Mouse (Mus musculus): Measurements from ENCODE around the gene Gnmt.

Gnmt gene

DNA sequence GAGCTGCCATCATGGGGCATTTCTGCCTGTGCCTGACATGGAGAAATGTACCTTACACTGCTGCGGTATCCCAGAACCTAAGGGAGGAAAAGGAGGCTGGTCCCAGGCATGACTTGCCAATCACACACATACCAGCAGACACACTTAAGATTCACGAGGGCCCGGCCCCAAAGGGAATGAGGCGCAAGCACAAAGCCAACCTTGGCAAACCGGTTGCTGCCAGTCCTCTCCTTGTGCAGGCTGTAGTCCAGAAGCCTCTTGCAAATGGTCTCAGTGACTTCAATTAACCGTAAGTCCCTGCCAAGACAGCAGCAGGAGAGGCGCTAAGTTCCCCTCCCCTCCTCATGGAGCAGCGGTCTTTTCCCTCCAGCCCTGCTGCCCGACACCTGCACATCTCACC, 14.0 kb upstream of the Gnmt start:
- no peak for DNase-seq (ENCODE audit: low read depth, low spot score)

DNA sequence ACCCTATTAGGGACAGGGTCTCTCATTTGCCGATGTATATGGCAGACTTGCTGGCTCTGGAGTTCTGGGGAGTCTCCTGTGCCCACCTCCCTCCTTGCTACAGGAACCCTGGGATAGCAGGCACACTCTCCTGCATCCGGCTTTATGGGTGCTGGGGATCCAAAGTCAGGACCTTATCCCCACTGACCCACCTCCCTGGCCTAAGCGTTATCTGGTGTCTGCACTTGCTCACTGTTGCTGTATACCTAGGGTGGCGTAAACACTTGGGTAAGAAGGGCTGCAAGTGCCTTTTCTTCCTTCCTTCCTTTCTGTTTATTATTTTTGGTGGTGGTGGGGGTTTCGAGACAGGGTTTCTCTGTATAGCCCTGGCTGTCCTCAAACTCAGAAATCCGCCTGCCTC, 12.3 kb upstream of the Gnmt start:
- DNase-seq (ENCODE audit: low read depth, low spot score), result no peak

DNA sequence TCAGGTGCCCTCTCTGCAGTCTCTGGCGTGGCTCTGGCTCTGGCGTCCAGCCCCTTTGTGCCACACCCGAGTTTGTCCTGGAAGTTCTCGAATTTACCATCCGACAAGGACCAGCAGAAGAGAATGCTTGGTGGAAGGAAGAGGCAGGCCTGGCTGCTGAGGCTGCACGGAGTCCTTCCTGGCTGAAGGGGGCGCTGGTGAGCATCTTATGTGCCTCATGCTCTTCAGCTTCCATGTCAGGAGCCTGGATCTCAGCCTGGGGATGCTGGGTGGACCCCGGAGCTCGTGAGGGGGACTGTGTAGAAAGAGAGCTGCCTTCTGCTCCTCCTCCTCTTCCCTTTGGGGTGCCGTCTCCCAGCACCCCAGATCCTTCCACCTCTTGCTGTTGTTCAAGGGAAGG, 7.2 kb upstream of the Gnmt start:
- DNase-seq (ENCODE audit: low read depth, low spot score), result no peak

DNA sequence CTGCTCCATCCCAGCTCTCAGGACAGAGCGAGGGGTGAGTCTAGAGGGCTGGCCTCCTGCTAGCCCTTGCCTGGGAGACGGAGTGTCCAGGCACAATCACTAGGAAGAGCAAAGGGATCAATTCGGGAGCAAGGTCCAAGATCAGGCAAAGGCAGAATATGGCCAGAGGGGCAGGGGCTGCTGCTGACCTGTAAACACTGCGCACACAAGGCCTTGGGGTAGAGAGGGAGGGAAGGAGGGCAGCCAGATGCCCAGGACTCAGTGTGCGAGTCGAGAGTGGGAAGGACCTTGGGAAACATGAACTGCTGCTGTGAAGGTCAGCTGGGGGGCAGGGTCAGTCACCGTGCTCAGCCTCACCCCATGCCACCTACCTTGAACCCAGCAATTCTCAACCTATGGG, 6.3 kb upstream of the Gnmt start:
- DNase-seq (ENCODE audit: low read depth, low spot score), result no peak

DNA sequence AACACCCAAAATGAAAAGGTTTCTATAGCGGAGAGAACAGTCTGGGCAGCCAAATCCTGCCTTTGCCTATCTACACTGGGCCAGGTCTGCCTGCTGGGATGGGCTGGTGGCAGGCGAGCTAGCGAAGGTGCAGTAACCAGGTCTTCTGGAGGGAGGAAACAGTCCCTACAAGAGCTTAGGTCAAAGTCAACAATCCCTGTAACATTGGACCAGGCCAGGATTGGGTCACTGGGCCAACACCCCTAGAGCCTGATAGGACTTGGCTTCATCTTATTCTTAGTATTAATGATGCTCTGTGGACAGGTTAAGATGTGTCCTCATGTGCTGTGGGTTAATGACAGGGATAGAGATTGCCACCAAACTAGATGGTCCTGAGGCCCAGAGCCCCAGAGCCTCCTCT, 5.1 kb upstream of the Gnmt start:
- no peak for DNase-seq (ENCODE audit: low read depth, low spot score)

DNA sequence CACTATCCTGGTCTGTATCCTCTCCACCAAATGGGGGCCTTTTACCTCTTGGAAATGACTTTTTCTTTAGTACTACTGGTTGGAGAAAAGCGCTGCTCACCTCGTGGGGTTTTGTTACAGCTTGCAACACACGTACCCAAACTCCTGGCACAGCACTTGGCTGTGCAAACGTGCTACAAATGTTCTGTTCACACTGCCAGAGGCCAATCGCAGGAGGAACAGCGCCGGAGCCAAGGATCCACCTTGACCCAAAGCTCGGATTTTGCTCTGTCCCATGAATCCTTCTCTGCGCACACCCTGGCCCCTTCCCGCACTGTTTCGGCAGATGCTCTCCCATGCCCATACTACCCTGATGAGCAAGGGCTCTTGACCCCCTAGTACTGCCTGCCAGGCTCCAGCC, 472 bp downstream of the Gnmt start:
- no peak for DNase-seq (ENCODE audit: low read depth, low spot score)

DNA sequence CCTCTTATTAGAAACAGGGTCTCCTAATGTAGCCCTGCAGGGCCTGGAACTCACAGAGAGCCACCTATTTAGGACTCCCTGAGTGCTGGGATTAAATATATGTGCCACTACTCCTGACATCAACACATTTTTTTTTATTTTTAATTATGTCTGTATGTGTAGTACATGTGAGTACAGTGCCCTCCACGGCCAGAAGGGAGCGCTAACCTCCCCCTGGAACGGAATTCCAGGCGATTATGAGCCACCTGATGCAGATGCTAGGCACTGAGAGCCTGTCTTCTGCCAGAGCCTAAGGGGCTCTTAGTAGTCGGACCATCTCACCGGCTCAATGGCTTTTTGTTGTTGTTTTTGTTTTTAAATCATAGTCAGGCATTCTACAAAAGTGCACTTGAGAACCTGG, 947 bp downstream of the Gnmt start:
- DNase-seq (ENCODE audit: low read depth, low spot score), result no peak

DNA sequence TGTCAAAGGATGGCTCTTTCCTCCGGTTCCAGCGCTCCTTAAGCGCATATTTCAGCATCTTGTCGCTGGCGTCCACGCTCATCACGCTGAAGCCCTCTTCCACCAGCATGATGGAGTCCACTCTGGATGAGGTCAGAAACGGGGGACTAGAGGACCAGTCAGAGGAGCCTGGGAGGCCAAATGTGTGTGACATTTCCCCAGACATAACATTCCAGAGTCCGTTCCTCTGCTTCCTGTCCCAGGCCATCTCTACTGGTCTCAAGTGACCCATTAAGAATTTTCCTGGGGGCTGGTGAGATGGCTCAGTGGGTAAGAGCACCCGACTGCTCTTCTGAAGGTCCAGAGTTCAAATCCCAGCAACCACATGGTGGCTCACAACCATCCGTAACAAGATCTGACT, 1.7 kb downstream of the Gnmt start:
- no peak for DNase-seq (ENCODE audit: low read depth, low spot score)

DNA sequence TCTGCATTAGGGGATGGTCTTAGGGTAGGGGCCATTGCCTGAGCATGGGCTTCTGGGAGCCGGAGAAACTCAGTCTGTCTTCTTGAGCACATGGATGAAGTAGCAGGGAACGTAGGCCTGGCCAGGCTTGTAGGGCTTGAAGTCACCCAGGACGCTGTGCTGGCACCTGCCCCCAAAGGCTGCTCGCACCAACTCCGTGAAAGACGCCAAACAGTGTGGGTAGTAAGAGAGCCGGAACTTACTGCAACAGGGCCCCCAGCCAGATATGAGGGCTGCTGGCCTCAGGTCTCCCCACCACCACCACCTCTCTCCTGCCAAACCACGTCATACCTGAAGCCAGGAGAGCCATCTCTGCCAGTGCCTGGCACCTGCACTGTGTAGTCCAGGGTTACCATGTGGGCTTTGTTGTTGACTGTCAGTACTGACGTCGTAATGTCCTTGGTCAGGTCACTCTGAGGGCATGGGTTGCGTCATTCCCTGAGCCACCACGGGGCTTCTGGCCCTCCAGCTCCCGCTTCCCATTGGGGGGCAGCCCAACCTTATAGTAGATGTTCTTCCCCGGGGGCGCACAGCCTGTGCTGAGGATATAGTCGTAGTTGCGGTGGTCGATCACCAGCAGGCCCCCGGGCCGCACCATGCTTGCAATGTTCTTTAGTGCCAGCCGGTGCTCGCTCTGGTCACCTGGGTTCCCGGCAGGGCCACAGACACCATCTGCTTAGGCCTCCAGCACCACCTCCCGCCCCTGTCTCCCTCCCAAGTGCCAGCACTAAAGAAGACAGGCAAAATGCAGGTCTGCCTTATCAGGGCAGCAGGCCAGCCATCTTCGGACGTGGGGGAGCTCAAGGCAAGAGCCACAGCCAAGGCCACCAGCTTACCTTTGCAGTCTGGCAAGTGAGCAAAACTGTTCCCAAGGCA, 3.0 kb downstream of the Gnmt start:
- no peak for DNase-seq (ENCODE audit: low read depth, low spot score)

DNA sequence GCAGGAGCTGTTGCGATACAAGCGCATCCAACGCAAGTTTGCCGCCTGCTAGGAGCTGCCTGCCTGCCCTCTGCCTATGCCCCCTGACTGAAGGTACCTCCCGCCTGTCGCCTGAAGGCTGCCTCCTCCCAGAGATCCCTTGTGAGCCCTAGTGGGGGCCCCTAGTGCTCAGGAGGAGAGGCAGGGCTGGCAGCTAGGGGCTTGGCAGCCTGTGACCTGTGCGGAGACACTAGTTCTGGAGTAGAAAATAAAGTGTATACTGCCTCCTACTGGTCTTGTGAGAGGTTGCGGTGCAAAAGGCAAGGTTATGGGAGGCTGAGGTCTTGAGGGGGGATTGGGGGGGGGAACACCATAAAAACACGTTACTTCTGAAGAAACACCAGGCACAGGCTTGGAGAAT, 3.7 kb downstream of the Gnmt start:
- DNase-seq (ENCODE audit: low read depth, low spot score), result no peak

DNA sequence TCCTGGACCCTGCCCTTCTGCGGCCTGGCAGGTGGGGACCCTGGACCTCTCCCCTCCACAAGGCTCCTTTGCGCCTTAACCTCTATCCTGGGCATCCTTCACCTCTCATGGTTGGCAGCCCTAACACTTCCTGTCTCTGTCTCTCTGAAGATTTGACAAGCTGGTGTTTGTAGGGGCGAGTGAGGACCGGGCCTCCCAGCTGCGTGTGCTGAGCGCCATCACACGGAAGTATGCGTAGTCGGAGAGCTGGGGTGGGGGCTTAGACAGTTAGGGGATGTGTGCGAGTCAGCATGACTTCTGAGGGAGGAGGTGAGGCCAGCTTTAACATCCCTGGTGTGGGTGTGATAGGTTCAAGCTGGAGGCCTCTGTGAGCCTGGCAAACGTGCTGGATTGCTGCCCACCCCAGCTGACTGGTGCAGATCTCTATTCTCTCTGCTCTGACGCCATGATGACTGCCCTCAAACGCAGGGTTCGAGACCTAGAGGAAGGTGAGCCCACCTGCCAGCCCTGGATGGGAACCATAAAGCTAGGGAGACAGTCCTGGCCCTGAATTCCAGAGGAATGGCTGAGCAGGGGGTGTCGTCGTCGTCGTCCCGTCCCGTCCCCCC, 4.4 kb downstream of the Gnmt start:
- DNase-seq (ENCODE audit: low read depth, low spot score), result no peak

DNA sequence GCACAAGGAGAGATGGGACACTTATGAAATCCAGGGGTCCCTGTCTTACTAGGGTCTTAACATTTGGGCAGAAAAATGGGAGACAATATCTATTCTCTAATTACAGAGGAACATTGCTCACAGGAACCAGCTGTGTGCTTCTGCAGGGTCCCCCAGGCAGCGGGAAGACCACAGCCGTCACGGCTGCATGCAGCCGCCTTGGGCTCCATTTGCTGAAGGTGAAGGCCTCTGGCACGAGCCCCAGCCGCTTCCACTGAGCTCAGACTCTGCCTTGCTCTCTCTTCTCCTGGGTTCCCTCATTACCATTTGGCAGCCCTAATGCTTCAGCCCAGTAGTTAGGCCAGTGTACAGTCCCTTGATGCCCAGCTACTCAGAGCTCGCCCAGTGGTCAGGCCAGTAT, 7.9 kb downstream of the Gnmt start:
- DNase-seq (ENCODE audit: low read depth, low spot score), result no peak

DNA sequence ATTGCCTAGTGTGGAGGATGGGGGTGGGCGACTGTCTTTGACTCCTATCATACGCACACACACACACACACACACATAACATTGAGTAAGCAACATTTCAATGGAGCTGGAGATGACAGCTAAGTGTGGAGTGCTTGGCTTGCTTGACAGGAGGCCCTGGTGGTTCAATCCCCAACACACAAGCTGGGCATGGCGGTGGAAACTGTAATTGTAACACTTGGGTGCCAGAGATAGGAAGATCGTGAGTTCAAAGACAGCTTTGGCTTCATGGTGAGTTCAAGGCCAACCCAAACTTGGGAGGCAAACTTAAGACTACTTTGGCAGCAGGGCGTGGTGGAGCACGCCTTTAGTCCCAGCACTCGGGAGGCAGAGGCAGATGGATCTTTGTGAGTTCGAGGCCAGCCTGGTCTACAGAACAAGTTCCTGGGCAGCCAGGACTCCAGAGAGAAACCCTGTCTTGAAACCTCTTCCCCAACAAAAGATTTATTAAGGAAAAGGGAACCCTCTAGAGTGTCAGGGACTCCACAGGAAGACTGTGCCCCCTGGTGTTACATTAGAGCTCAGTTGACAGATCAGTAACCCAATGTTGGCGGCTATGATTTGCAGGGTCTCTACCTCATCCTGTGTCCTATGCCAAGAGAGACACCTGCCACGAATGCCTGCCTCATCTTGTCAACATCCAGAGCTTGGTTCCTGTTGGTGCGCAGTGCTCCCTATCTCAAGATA, 14.0 kb downstream of the Gnmt start:
- no peak for DNase-seq (ENCODE audit: low read depth, low spot score)

DNA sequence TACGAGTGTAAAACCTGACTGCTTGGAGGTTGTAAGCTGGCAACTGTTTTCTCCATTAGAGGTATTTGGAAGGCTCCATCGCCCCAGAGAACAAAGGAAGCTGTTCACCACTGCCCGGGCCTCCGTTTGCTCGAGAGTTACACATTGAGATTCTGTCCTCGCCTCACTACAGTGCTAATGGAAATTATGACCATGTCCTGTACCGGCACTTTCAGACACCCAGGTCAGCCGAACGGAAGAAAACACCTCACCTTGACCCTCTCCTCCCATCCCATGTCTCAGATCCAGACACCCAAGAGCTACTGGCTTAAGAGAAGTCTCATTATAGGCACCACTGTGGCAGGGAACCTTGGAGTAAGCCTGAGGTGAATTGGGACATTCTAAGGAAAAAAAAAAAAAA, 15.1 kb downstream of the Gnmt start:
- DNase-seq (ENCODE audit: low read depth, low spot score), result no peak

DNA sequence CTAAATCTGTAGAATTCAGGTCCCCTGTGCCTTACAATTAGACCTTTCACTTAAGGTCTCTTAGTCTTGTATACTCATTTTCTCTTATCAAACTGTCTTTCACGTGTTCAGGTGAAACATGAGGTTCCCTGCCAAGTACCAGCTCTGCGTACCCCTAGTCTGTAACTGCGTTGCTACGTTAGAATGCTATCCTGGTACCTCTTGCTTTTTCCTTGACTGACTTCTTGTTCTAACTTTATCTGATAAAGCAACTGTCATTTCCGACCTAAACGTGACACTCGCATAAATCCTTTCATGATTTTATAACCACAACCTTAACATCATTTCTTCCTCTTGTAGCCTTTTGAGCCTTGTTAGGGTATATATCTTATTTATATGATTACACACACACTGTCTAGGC, 16.5 kb downstream of the Gnmt start:
- no peak for DNase-seq (ENCODE audit: low read depth, low spot score)

DNA sequence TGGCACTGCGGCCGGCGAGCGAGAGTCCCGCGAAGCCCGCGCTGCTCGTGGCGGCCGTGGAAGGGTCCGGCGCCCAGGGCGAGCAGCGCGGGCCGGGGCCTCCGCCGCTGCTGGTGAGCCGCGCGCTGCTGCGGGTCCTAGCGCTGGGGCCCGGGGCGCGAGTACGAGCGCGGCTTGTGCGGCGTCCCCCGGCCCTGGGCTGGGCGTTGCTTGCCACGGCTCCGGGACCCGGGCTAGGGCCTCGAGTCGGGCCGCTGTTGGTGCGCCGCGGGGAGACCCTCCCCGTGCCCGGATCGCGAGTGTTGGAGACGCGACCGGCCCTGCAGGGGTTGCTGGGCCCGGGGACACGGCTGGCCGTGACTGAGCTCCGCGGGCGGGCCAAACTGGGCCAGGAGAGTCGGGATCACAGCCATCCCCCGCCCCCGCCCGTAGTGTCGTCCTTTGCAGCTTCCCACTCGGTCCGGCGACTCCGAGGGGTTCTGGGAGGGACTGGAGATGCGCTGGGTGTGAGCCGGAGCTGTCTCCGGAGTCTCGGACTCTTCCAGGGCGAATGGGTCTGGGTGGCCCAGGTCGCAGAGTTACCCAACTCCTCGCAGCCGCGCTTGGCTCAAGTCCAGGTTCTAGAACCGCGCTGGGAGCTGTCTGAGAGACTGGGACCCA, 17.2 kb downstream of the Gnmt start:
- no peak for DNase-seq (ENCODE audit: low read depth, low spot score)

DNA sequence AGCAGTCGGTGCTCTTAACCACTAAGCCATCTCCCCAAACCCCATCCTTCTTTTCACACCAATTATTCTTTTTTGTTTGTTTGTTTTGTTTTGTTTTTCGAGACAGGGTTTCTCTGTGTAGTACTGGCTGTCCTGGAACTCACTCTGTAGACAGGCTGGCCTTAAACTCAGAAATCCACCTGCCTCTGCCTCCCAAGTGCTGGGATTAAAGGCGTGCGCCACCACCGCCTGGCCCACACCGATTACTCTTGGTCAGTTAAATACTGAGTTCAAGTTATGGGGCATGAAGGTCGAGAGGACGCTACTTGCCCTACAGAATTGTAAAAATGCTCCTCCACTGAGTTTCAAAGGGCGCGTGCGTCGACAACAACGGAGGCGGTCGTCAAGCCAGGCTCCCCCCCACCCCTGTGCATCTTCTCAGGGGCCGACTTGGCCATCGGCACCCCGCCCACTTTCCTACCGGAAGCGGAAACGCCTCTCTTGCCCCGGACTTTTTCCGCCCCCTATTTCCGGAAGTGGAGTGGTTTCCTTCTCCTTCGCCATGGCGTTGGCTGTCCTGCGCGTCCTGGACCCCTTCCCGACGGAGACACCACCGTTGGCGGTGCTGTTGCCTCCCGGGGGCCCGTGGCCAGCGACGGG, 17.9 kb downstream of the Gnmt start, which contains the start of gene Pex6:
Pex6 (plus strand) TSS at position 505 of the 639 bp plus-strand sequence.
- peak; percentile 85 for DNase-seq (ENCODE audit: low read depth, low spot score)

DNA sequence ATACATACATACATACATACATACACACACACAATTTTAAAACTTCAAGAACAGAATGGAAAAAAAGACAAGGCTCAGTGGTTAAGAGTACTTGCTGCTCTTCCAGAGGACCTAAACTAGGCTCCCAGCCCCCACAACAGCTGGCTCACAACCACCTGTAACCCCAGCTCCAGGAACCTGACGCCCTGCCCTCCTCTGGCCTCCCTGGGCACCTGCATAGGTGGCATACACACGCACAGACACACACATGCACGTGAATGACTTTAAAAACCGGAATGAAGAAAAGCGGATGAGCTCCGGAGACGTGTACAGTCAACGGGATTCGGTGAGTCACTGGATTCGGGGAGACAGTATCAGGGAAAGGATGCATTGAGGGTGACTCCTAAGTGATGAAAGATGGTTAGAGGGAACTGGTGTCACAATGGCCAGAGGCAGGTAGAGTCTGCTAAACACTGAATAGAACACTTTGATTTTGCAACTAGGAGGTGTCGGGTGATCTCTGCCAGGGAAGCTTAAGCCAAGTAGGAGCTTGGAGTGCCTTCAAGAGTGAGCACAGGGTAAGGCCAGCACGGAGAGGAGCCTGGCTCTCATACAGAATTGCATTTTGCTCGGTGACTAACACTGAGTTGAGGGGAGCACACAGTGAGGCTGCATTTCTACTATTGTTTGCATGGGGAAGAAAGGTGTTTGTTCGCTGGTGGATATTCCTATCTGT, 22.4 kb downstream of the Gnmt start:
- DNase-seq (ENCODE audit: low read depth, low spot score), result no peak

DNA sequence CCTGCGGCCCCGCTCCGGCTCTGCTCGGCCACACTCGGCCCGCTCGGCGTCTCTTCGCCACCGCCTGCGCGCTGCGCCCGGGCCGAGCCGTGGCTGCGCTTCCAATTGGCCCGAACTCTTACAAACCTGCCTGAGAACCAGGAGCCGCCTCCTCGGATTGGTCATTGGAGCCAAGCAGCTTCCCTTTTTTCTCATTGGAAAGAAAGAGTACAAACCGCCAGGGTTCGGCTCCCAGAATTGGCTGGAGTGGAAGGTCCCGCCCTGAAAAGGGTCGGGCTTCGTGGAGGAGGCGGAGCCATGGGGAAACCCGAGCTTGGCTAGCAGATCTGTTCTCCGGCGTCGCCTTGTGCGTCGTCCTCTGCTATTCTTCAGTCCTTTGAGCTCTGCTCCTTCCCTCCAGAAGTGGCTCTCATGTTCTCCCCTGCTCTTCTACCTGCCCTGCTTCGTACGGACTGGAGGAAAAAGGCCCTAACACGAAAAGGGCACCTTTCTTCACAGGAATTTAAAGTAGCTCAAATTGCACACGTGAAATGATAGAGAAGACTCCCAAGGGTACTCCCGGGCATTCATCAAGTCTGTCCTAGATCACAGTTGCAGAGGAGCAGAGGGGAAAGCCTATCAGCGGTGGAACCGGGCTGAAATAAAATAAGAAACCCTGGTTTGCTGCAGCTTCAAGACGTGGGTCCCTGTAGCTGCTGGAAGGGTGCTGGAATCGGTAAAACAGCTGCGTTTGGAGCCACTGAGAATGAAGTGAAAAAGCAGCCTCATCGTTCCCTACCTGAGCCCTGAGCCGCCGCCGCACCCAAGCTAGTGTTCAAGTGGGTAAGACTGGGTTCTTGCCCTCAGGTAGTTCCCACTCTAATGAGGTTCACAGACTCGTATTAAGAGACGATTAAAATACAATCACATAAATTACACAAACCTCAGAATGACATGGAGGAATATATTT, 23.8 kb downstream of the Gnmt start, which contains the start of gene Ppp2r5d:
Ppp2r5d (minus strand) TSS at position 225 of the 949 bp plus-strand sequence.
- DNase-seq (ENCODE audit: low read depth, low spot score), result peak; percentile 91
